Mouse (Mus musculus) splenic B cell, adult 2 months (primary cell): Measurements from ENCODE around the gene Sycp2l.

Source experiments
- DNase-seq: peaks from one replicate; pipeline ENCODE4 v3.0.0-alpha.2; 2011; ENCODE audit warnings: low read depth, low spot score
- H3K27me3 ChIP-seq: 2 replicates; pipeline ENCODE4 v1.6.1; 2012; ENCODE audit warnings: mild to moderate bottlenecking, low read length, moderate library complexity, mixed read lengths; ENCODE audit not compliant: control insufficient read depth, poor library complexity, insufficient read depth, severe bottlenecking
- H3K36me3 ChIP-seq: 2 replicates; pipeline ENCODE4 v1.6.1; 2012; ENCODE audit warnings: mild to moderate bottlenecking, low read length, moderate library complexity, mixed read lengths; ENCODE audit not compliant: control insufficient read depth, poor library complexity, insufficient read depth, severe bottlenecking

The Sycp2l gene

DNA sequence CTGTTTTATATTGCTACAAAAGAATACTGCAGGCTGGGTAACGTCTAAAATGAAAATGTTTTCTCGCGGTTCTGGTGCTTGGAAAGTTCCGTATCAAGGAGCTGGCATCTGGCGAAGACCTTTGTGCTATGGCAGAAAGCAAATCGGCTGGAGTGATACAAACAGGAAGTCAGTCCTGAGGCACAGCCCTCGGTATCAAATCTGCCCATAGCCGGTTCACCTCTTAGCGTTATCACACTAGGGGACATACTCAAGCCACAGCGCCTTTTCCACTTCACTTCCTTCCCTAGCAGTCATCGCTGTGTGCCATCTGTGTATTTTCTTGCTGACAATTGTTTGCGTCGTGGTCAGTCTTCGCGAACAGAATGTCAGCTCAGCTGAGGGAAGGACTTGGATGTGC, 15.8 kb upstream of the Sycp2l start:
- H3K36me3 ChIP-seq, result no peaks in the 10 kb centered on the region
- no peak for DNase-seq
- no peaks in the 10 kb centered on the region for H3K27me3 ChIP-seq

DNA sequence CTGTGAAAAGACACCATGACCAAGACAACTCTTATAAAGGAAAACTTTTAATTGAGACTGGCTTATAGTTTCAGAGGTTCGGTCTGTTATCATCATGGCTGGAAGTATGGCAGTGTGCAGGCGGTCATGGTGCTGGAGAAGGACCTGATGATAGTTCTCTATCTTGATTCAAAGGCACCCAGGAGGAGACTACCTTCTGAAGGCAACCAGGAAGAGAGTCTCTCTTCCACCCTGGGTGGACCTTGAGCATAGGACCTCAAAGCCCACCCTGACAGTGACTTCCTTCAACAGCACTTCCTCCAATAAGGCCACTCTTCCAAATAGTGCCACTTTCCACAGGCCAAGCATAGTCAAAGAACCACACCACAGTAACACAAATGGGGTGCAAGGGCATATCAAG, 14.1 kb upstream of the Sycp2l start:
- H3K27me3 ChIP-seq, result no peaks in the 10 kb centered on the region
- no peak for DNase-seq
- H3K36me3 ChIP-seq, result no peaks in the 10 kb centered on the region

DNA sequence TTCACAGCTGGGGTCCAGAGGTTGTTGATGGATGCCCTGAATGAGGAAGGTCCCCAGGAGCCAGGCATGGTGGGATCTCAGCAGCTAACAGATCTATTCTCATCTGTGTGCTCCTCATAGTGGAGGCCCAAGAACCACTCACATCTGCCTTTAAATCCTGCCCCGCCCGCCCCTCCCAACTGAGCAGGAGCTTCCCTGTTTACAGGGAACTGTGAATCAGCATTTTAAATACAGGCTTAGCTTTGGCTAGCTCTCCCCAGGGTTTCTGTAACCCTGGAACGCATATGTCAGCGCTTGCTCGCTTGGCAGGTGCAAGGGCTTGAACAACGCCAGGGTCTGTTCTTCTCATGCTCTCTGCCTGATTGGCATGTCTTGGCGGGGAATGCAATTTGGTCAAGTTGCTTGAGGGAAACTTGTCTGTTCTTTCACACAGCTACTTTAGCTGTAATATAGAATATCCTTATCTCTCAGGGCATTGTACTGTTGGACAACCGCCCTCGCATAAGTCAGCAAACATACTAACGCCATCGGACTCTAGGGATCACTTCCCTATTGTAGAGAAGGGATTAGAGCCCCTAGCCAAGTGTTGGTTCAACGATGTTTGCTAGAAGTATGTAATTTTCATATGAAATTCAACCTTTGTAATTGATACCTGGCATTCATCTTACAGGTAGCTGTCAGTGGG, 10.1 kb upstream of the Sycp2l start:
- Histone ChIP-seq H3K27me3 (no peaks in the 10 kb centered on the region), H3K36me3 (no peaks in the 10 kb centered on the region)
- DNase-seq, result no peak

DNA sequence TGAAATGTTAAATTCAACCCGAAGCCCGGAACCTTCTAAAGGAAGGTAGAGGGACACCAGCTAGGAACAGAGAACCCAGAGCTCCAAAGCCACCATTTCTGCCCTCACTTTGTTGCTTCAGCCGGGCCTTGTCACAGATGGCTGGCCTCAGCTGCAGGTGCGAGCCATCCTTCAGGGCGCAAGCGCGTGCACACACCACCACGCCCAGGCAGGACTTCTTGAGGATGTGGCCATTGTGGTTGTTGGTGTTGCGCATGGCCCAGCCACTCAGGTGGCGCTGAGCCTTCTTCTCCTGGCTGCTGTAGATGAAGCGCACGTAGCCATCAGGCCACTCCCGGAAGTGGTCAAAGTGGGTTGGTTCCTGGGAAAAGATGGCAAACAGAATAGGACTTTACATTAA, 8.6 kb upstream of the Sycp2l start:
- H3K36me3 ChIP-seq, result no peaks in the 10 kb centered on the region
- DNase-seq, result peak; percentile 25
- H3K27me3 ChIP-seq, result no peaks in the 10 kb centered on the region

DNA sequence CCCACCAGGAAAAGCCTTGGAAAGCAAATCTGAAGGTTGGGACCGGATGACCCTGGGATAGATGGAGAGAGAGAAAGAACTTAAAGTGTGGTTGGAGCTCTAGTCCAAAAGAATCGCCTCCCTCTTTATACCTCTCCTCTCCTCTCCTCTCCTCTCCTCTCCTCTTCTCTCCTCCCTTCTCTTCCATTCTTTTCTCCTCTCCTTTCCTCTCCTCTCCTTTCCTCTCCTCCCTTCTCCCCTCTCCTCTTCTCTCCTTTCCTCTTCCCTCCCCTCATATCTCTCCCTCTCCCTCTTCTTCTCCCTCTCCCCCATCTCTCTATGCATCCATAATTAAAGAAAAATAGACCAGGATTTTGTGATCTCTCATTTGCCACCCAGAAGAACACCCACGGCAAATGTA, 3.2 kb upstream of the Sycp2l start, which contains the start of gene Gcm2:
Gene Gcm2 (minus strand): TSS at position 101 of the 400 bp plus-strand sequence.
- DNase-seq, result no peak
- Histone ChIP-seq H3K27me3 (no peaks in the 10 kb centered on the region), H3K36me3 (no peaks in the 10 kb centered on the region)

DNA sequence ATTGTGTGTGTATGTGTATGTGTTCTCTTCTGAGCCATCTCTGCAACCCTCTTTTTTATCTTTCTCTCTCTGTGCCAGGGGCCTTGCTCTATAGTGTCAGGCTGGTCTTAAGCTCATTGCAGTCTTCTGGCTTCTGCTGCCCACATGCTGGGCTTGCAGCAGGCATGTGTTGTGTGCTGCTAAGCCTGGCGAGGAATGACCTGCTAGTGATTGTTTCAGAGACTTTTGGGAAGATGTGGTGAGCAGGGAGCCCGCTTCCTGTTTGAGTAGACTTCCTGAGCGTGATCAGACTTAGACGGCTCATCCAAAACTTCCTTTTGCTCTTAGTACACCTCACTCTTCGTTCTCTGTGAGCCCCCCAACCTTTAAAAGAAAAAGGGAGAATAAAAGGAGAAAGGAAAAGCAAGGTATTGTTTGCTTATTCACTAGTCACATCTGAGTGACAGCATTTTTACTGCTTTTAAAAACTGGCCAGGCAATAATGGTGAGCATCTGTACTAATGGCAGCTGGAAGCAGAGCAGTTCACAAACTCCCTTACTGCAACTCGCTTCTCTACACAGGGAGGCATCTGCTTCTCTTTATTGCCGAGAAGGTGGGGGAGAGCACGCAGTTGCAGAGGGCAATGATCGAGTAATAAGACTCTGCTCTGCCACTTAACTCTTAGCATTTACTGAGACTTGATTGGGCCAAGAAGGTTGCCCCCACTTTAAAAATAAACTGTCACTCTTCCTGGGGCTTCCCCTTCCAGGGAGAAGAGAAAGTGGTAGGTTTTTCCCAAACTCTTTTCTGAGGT, 5.2 kb downstream of the Sycp2l start:
- Histone ChIP-seq H3K27me3 (no peaks in the 10 kb centered on the region), H3K36me3 (no peaks in the 10 kb centered on the region)
- no peak for DNase-seq

DNA sequence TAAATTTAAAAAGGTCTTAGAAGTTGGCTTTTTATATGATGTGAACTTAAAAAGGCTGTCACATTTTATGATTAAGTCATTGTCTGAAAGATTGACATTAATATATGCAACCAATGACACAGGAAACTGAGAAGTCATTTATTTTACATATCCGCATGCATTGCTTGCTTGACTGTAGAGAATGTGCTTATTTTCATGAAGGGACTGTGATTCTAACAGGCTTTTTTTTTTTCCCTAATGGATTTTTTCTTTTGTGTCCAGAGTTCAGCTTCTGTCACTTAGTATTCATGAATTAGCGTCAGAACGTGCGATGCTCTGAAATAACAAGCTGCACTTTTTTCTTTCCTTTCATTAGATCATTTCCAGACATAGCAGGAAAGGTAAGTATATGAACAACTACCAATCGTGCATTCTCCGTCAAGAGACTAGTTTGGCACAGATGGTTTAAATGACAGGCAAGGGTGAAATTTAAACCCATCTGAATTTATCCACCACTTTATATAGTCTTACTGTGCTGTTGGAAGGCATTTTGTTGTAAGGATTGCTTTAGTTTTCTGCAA, 9.6 kb downstream of the Sycp2l start:
- Histone ChIP-seq H3K27me3 (no peaks in the 10 kb centered on the region), H3K36me3 (no peaks in the 10 kb centered on the region)
- DNase-seq, result no peak

DNA sequence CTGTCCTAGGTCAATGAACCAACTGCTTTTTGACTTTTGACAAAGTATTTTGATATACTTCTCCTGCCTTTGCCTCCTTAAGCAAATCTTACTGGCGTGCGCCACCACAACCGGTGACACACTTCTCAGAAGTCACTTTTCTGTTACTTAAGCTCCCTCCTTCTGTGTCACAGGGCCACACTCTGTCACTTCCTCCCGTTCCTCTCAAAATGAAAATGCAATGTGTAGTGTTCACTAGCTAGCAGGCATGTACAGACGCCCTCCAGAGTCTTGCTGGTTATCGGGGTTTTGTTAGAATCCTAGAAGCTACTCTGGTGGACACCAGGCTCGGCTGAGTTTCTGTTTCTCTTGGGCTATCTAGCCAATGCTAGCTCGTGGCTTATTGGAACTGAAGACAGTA, 14.2 kb downstream of the Sycp2l start:
- H3K27me3 ChIP-seq, result no peaks in the 10 kb centered on the region
- no peaks in the 10 kb centered on the region for H3K36me3 ChIP-seq
- no peak for DNase-seq

DNA sequence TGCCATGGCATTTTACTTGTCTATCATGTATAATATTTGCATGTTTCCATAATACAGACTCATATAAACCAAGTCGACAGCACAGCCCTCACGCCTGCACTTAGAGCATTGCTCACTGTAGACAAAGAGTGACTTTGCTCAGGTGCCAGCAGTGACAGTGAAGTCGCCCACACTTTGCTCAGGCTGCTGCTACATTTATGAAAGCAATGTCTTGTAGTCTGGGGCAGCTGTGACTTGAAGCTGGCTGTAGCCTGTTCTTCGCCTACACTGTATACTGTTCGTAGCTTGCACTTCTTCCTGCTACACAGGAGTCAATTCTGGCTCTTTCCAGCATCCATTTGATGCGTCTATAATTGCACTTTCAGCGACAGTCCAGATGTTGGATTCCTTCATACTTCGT, 15.0 kb downstream of the Sycp2l start:
- H3K27me3 ChIP-seq, result no peaks in the 10 kb centered on the region
- DNase-seq, result no peak
- no peaks in the 10 kb centered on the region for H3K36me3 ChIP-seq

DNA sequence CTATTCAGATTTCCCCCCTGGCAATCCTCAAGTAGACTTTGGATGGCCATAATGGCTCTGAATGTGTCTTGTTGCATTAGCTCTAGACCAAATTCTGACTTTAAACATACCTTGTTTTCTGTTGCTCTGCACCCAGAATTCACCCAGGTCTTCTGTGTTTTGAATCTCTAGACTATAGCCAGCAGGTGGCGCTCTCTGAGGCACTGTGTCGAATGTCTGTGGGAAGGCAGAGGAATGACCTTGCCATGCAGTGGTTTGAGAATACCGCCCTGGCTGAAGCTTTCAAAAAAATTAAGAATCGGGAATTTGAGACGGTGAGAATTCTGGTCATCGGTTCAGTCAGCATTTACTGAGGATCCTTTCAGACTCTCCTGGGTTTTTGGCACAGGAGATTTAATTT, 20.8 kb downstream of the Sycp2l start:
- peak; percentile 66 for DNase-seq
- H3K36me3 ChIP-seq, result no peaks in the 10 kb centered on the region
- no peaks in the 10 kb centered on the region for H3K27me3 ChIP-seq

DNA sequence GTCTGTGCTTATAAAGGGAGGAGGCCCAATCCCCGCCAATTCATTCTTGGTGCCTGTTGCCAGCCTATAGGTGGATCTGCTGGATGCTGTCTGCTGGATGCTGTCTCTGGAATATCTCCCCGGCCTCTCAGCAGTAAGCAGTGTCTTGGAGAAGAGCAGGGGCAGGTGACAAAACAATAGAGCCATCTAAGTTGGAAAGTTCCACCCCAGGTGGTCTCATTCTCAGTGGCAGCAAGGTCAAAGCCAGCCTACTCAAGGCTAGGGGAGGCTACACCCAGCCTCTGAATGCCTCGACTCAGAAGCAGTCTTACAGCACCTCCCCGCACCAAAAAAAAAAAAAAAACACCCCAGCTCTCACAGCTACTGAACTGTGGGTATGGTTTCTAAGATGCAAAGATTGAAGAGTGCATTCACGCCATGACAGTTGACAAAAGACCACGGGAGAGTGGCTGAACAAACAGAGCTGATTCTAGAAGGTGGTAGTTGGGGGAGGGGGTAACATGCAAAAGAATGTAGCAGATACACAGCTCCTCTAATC, 31.4 kb downstream of the Sycp2l start:
- no peaks in the 10 kb centered on the region for H3K36me3 ChIP-seq
- DNase-seq, result no peak
- no peaks in the 10 kb centered on the region for H3K27me3 ChIP-seq

DNA sequence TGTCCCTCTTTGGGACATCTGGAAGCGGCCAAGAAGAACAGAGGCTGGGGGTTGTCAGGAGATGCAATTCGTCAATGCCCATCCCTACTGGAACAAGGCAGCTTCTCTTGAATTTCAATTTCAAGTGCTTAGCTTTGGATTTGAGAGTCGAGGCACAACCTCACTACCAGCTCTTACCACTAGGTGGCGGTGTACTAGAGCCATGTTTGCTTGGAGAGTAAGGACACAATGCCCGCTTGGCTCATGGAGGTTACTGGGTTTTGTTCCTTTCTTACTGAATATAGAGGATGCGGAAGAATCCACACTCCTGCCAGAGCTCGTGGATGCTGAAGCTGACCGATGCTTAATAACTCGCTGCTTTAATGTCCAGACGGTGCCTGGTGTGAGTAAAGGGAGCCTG, 32.2 kb downstream of the Sycp2l start:
- H3K36me3 ChIP-seq, result no peaks in the 10 kb centered on the region
- DNase-seq, result peak; percentile 68

DNA sequence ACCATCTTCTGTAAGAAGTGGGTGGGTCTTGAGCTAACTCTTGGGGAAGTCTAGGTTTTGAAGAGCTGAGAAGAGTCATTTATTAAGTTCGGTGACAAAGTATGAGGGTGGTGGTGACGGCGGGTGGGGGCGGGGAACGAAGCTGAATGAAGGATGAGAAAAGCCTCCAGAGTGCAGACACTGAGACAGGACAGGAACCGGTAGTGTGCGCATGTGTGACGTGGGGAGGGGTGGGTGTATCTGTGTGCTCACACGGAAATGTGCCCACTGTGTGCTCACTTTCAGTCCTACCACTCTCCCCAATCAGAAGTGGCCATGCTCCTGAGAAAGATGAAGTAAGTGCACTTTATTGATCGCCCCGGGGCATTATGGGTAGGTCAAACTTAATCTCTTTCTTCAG, 39.0 kb downstream of the Sycp2l start:
- Histone ChIP-seq H3K36me3 (no peaks in the 10 kb centered on the region), H3K27me3 (no peaks in the 10 kb centered on the region)
- DNase-seq, result no peak

More for the DNA sequence above, 32.2 kb downstream of the Sycp2l start:
- H3K27me3 ChIP-seq, result no peaks in the 10 kb centered on the region

DNA sequence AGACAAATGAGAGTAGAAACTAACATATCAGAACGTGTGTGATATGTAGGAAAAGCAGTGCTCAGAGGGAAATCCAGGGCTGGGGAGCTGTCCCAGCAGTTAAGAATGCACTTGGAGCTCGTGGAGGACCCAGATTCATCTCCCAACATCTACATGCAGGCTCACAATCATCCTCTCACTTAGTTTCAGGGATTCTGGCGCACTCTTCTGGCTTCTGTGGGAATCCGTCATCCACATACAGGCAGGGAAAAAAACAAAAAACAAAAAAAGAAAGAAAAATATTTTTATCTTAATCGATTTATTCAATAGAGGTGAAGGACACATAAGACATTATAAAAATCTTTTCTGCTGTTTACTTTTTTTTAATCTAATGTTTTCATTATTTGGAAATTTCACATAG, 44.3 kb downstream of the Sycp2l start:
- DNase-seq, result no peak
- H3K36me3 ChIP-seq, result no peaks in the 10 kb centered on the region
- H3K27me3 ChIP-seq, result no peaks in the 10 kb centered on the region

DNA sequence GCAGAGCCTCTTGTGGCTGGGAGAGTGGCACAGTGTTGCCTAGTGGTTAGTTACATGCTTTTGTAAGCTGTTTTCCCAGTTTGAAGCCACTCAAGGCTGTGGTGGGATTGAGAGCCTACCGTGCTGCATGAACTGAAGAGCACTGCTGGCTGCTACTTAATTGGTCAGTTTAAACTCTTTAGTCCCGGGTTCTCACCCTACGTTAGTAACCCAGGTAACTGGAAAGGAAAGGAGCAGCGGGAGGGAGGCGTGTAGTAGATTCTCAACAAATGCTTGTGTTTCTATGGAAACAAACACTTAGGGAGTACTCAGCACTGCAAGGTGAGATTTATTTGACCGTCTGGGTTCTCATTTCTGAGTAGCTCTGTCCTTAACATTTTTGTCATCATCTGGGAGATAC, 73.8 kb downstream of the Sycp2l start:
- H3K27me3 ChIP-seq, result no peaks in the 10 kb centered on the region
- DNase-seq, result no peak

More for the DNA sequence above, 73.8 kb downstream of the Sycp2l start:
- H3K36me3 ChIP-seq, result no peaks in the 10 kb centered on the region
